Mouse (Mus musculus): ENCODE measurements around the gene Tmem14a. TPM values are rescaled to one million over a fixed set of nuclear protein-coding genes. Genes with fewer than 3 reads are reported as not detected.
A peak's percentile ranks its signal among the peaks of the same experiment; 100 is the strongest.

Gene Tmem14a
- total RNA-seq (2012; rRNA removed) (1.3 TPM in 2 replicates), polyA plus RNA-seq (2012; ENCODE audit: insufficient read depth in 1 of 2, insufficient read length in 2 of 2, low read depth in 1 of 2, low replicate concordance in 2 of 2, missing spikeins in 1 of 2) (1 to 10 TPM in 1 of 2 experiments, not detected in 1; 1.7 TPM)

DNA sequence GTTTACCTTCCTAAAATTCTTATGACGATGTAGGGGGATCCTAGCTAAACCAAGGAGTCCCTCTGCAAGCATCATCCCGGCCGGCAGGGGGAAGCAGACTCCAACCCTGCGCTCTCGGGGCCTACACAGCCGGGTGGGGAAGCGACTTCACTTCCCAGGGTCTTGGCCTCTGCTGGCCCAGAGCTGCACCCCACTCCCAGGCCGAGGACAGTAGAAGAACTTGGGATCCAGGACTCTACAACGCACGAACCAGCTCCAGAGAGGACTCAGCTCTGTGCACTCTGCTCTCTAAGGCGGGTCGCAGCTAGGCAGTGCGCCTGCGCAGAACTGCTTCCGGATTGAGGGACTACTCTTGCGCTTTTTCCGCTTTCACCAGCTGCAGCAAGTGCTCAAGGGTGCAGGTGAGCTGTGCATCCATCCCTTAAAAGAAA lies at the start of gene Tmem14a:
TSS of gene Tmem14a (plus strand) at position 87 of the 431 bp plus-strand sequence.
- no peaks in the 10 kb centered on the region for H3K27me3 ChIP-seq (ENCODE audit: control insufficient read depth in 1 of 2, insufficient read depth in 2 of 2, low read length in 2 of 2)
- H3K27ac ChIP-seq (ENCODE audit: control insufficient read depth, low read depth, low read length): peak within 1 kb of the TSS; percentile 78
- peak within 1 kb of the TSS; percentile 58 to 96 for H3K4me3 ChIP-seq (ENCODE audit: control insufficient read depth in 1 of 2, insufficient read depth in 1 of 2, low read depth in 2 of 2, low read length in 2 of 2)
- peak; percentile 92 for DNase-seq (ENCODE audit: low read depth, low spot score)
- H3K79me2 ChIP-seq (ENCODE audit: control insufficient read depth, insufficient read depth, low read length, poor library complexity): no peaks in the 10 kb centered on the region; the same call in 1 of the 2 replicates
- no peaks in the 10 kb centered on the region for H3K9me3 ChIP-seq (replicated peaks; ENCODE audit: insufficient read depth, low read length)
- H3K9ac ChIP-seq (ENCODE audit: control insufficient read depth, low read depth, low read length, poor library complexity, severe bottlenecking): peak within 1 kb of the TSS; percentile 96
- H3K4me1 ChIP-seq (ENCODE audit: control insufficient read depth in 1 of 2, insufficient read depth in 2 of 2, low read length in 2 of 2): peaks cover 0 to 4% of the 10 kb centered on the region in 2 experiments; a peak in 1 of 4 replicates
- H3K36me3 ChIP-seq (ENCODE audit: control insufficient read depth in 1 of 2, insufficient read depth in 2 of 2, low read length in 2 of 2): no peaks in the 10 kb centered on the region
- TF ChIP-seq ZKSCAN1 (IDR thresholded peaks at IDR 0.05; ENCODE audit: low read depth, low read length) (no peak), GABPA (IDR thresholded peaks at IDR 0.05; ENCODE audit: low read depth, low read length) (no peak), ELF1 (IDR thresholded peaks at IDR 0.05; ENCODE audit: low read depth, low read length) (peak; percentile 87), HCFC1 (IDR thresholded peaks at IDR 0.05; ENCODE audit: low read depth, low read length) (peak; percentile 54; the same call in 1 of the 2 replicates), MEF2A (IDR thresholded peaks at IDR 0.05; ENCODE audit: extremely low read depth, insufficient replicate concordance, low read depth, low read length, poor library complexity, severe bottlenecking) (no peak), SIN3A (IDR thresholded peaks at IDR 0.05; ENCODE audit: low read length) (no peak; the same call in 1 of the 2 replicates), USF1 (IDR thresholded peaks at IDR 0.05; ENCODE audit: low read depth, low read length) (no peak), RAD21 (IDR thresholded peaks at IDR 0.05; ENCODE audit: low read depth, low read length) (peak; percentile 88), MYB (IDR thresholded peaks at IDR 0.05; ENCODE audit: low read depth, low read length) (no peak), MAX (IDR thresholded peaks at IDR 0.05; ENCODE audit: low read length) (no peak), POLR2AphosphoS2 (IDR thresholded peaks at IDR 0.05; ENCODE audit: low read length) (peak; percentile 63; the same call in 1 of the 2 replicates), MAFK (IDR thresholded peaks at IDR 0.05; ENCODE audit: borderline replicate concordance, low read depth, low read length) (no peak), CHD2 (IDR thresholded peaks at IDR 0.05; ENCODE audit: low read length) (no peak), ZC3H11A (IDR thresholded peaks at IDR 0.05; ENCODE audit: low read depth, low read length) (peak; percentile 83), TCF12 (IDR thresholded peaks at IDR 0.05; ENCODE audit: low read depth, low read length) (0 out of 2 replicates have a peak, but pooled peaks have one; percentile 22), TBP (IDR thresholded peaks at IDR 0.05; ENCODE audit: low read depth, low read length) (peak; percentile 57; the same call in 1 of the 2 replicates), CHD1 (IDR thresholded peaks at IDR 0.05; ENCODE audit: low read depth, low read length) (no peak), GATA1 (IDR thresholded peaks at IDR 0.05; ENCODE audit: low read depth, low read length) (no peak), TAL1 (IDR thresholded peaks at IDR 0.05; ENCODE audit: low read length) (no peak), RCOR1 (IDR thresholded peaks at IDR 0.05; ENCODE audit: low read depth, low read length) (no peak), MYC (IDR thresholded peaks at IDR 0.05; ENCODE audit: low read depth, low read length) (no peak), SMC3 (IDR thresholded peaks at IDR 0.05; ENCODE audit: low read depth, low read length) (peak; percentile 87), POLR2AphosphoS5 (IDR thresholded peaks at IDR 0.05; ENCODE audit: borderline replicate concordance, low read depth, low read length) (no peak), NELFE (IDR thresholded peaks at IDR 0.05; ENCODE audit: low read depth, low read length) (peak; percentile 77), POLR2A (IDR thresholded peaks at IDR 0.05; ENCODE audit: control insufficient read depth in 1 of 2, insufficient read depth in 1 of 2, low read depth in 1 of 2, low read length in 2 of 2, poor library complexity in 1 of 2) (peak; percentile 36 to 83; a peak in 2 of 4 replicates), ZMIZ1 (IDR thresholded peaks at IDR 0.05; ENCODE audit: low read depth, low read length) (peak; percentile 26; the same call in 1 of the 2 replicates), USF2 (IDR thresholded peaks at IDR 0.05; ENCODE audit: borderline replicate concordance in 1 of 2, insufficient read depth in 1 of 2, low read depth in 1 of 2, low read length in 2 of 2) (no peak), KAT2A (conservative IDR thresholded peaks at IDR 0.05; ENCODE audit: low read depth, low read length) (no peak), UBTF (IDR thresholded peaks at IDR 0.05; ENCODE audit: borderline replicate concordance, insufficient read depth, low read depth, low read length) (no peak), MAZ (IDR thresholded peaks at IDR 0.05; ENCODE audit: low read depth, low read length) (0 out of 2 replicates have a peak, but pooled peaks have one; percentile 26), ETS1 (IDR thresholded peaks at IDR 0.05; ENCODE audit: low read depth, low read length) (no peak), BHLHE40 (IDR thresholded peaks at IDR 0.05; ENCODE audit: borderline replicate concordance, low read depth, low read length) (no peak), EP300 (IDR thresholded peaks at IDR 0.05; ENCODE audit: low read depth in 1 of 2, low read length in 2 of 2) (no peak), CTCF (IDR thresholded peaks at IDR 0.05 in 2 of 3, conservative IDR thresholded peaks at IDR 0.05 in 1 of 3; ENCODE audit: control insufficient read depth in 1 of 3, insufficient read depth in 1 of 3, low read depth in 2 of 3, low read length in 3 of 3, poor library complexity in 1 of 3, severe bottlenecking in 1 of 3) (peak; percentile 80 to 96 (median 94)), ZNF384 (IDR thresholded peaks at IDR 0.05; ENCODE audit: low read depth, low read length) (no peak), JUND (IDR thresholded peaks at IDR 0.05; ENCODE audit: low read depth, low read length) (no peak), MXI1 (IDR thresholded peaks at IDR 0.05; ENCODE audit: low read depth, low read length) (no peak)
